Mouse (Mus musculus) cerebellum, postnatal 25 days (tissue): ENCODE measurements around the gene Ube2h.

Experiments used
- DNase-seq, 2 experiments: peaks; one replicate each; pipeline ENCODE4 v3.0.0; 2021; ENCODE audit warnings: mixed read lengths in 2 of 2

The Ube2h gene

GRCm38 (mm10) chr6:30183624-30184023 is 120.7 kb downstream of the Ube2h start:
- DNase-seq: no peak

GRCm38 (mm10) chr6:30182038-30182437 is 122.3 kb downstream of the Ube2h start:
- DNase-seq: no peak

GRCm38 (mm10) chr6:30180321-30180720 is 124.0 kb downstream of the Ube2h start:
- DNase-seq: no peak

GRCm38 (mm10) chr6:30179046-30179445 is 125.3 kb downstream of the Ube2h start:
- no peak for DNase-seq

- peak in 1 of 2 experiments; percentile 21 for DNase-seq
Observed at GRCm38 (mm10) chr6:30178023-30178639, 126.2 kb downstream of the Ube2h start.

- no peak for DNase-seq
Observed at GRCm38 (mm10) chr6:30177305-30177704, 127.0 kb downstream of the Ube2h start.

GRCm38 (mm10) chr6:30176496-30176895 is 127.8 kb downstream of the Ube2h start:
- DNase-seq: no peak

- no peak for DNase-seq
Observed at GRCm38 (mm10) chr6:30175918-30176421, 128.4 kb downstream of the Ube2h start.

GRCm38 (mm10) chr6:30175225-30175917 is 129.0 kb downstream of the Ube2h start:
- DNase-seq: peak in 1 of 2 experiments; percentile 19

- peak in 1 of 2 experiments; percentile 18 for DNase-seq
Observed at GRCm38 (mm10) chr6:30174461-30175224, 129.7 kb downstream of the Ube2h start.

GRCm38 (mm10) chr6:30173551-30174460 is 130.5 kb downstream of the Ube2h start:
- peak in 1 of 2 experiments; percentile 18 for DNase-seq

GRCm38 (mm10) chr6:30172820-30173550 is 131.4 kb downstream of the Ube2h start:
- DNase-seq: peak in 1 of 2 experiments; percentile 44

- no peak for DNase-seq
Observed at GRCm38 (mm10) chr6:30172441-30172819, 131.9 kb downstream of the Ube2h start.

- DNase-seq: no peak
Observed at GRCm38 (mm10) chr6:30171967-30172366, 132.4 kb downstream of the Ube2h start.

- no peak for DNase-seq
Observed at GRCm38 (mm10) chr6:30171226-30171625, 133.1 kb downstream of the Ube2h start.

GRCm38 (mm10) chr6:30169148-30169547 is 135.2 kb downstream of the Ube2h start:
- DNase-seq: peak in 1 of 2 experiments; percentile 31

- DNase-seq: no peak
Observed at GRCm38 (mm10) chr6:30168275-30168674, 136.1 kb downstream of the Ube2h start.

GRCm38 (mm10) chr6:30167192-30167591 is 137.1 kb downstream of the Ube2h start:
- DNase-seq: no peak

- no peak for DNase-seq
Observed at GRCm38 (mm10) chr6:30166349-30166748, 138.0 kb downstream of the Ube2h start.

GRCm38 (mm10) chr6:30162091-30162490 is 142.2 kb downstream of the Ube2h start:
- no peak for DNase-seq

GRCm38 (mm10) chr6:30161618-30162017 is 142.7 kb downstream of the Ube2h start:
- no peak for DNase-seq
